Mouse (Mus musculus) layer of hippocampus, adult 6 months (tissue): ENCODE data around the gene Esr1. TPM values are rescaled to one million over a fixed set of nuclear protein-coding genes. Genes with fewer than 3 reads are reported as not detected.

Experiments used
- long read RNA-seq, 2 experiments: library from polyadenylated mRNA; unstranded; transcript quantifications; one replicate each; pipeline ENCODE4 v2.0.0; 2019 to 2020
- polyA plus RNA-seq: library from polyadenylated mRNA; unstranded; fragments of <200 nt; fragmentation: Nextera tagmentation; gene quantifications from 2 replicates; pipeline ENCODE4 v1.2.3, GENCODE M21; 2021

The Esr1 gene
- 2.1 and 2.2 TPM in 2 replicates for polyA plus RNA-seq
- long read RNA-seq, experiment 1, partial matches to known transcripts: 0 of 3 reads
- long read RNA-seq, experiment 1, other reads (novel, unspliced or antisense): 3 of 3 reads
- long read RNA-seq, experiment 2, full-length matches to known transcripts: 2 of 4 reads
- long read RNA-seq, experiment 2, partial matches to known transcripts: 1 of 4 reads
- long read RNA-seq, experiment 2, other reads (novel, unspliced or antisense): 1 of 4 reads

GRCm38 (mm10) chr10:4611386-4612155, at the start of gene Esr1:
Esr1 (plus strand) TSS chr10:4611593.

Other genes starting within 250 kb of the Esr1 start
- 5.4 and 5.6 TPM in 2 replicates for gene Zbtb2, start 223.5 kb upstream of the Esr1 start, polyA plus RNA-seq
- gene Rmnd1, start 179.2 kb upstream of the Esr1 start, polyA plus RNA-seq: 27.7 and 28.1 TPM in 2 replicates
- gene Armt1, start 179.1 kb upstream of the Esr1 start, polyA plus RNA-seq: 10.6 and 12.9 TPM in 2 replicates
- 0.35 and 0.64 TPM in 2 replicates for gene Ccdc170, start 129.1 kb upstream of the Esr1 start, polyA plus RNA-seq